Mouse (Mus musculus) forebrain, embryonic 11.5 days (tissue): ENCODE measurements at regions not wholly inside any gene's neighbourhood (a gene's known extent, or its start where the extent isn't known, plus 50 kb on each side); places are given as distances from the start of the nearest gene placed in this dataset.

ENCODE experiments used
- ATAC-seq: fragments of 200-750 bp; cut with Nextera tagmentation; replicated peaks from 2 replicates; pipeline ENCODE4 v1.8.0; 2017; ENCODE audit warnings: moderate TSS enrichment; ENCODE audit not compliant: low FRiP score
- DNase-seq: peaks from one replicate; pipeline ENCODE4 v3.0.0-alpha.2; 2017; ENCODE audit warnings: low spot score
- H3K27ac ChIP-seq: fragments of 300-500 bp; sonication (generic); 2 replicates; pipeline ENCODE4 v1.5.1; 2014; ENCODE audit warnings: low read depth, low read length
- H3K27me3 ChIP-seq: fragments of 300-500 bp; sonication (generic); 2 replicates; pipeline ENCODE4 v1.6.1; 2014; ENCODE audit warnings: mild to moderate bottlenecking, low read length, mixed read lengths; ENCODE audit not compliant: control insufficient read depth, insufficient read depth
- H3K36me3 ChIP-seq: fragments of 300-500 bp; sonication (generic); 2 replicates; pipeline ENCODE4 v1.6.1; 2014; ENCODE audit warnings: mild to moderate bottlenecking, low read length, moderate library complexity, mixed read lengths; ENCODE audit not compliant: control insufficient read depth, insufficient read depth
- H3K4me1 ChIP-seq: fragments of 300-500 bp; sonication (generic); replicated peaks from 2 replicates; pipeline ENCODE4 v1.6.1; 2014; ENCODE audit warnings: low read length, mixed read lengths; ENCODE audit not compliant: control insufficient read depth, insufficient read depth
- H3K4me2 ChIP-seq: fragments of 300-500 bp; sonication (generic); 2 replicates; pipeline ENCODE4 v1.6.1; 2014; ENCODE audit warnings: low read depth, mild to moderate bottlenecking, low read length, moderate library complexity, mixed read lengths; ENCODE audit not compliant: severe bottlenecking
- H3K4me3 ChIP-seq: fragments of 300-500 bp; sonication (generic); 2 replicates; pipeline ENCODE4 v1.5.1; 2014; ENCODE audit warnings: low read depth, low read length
- H3K9ac ChIP-seq: fragments of 300-500 bp; sonication (generic); 2 replicates; pipeline ENCODE4 v1.6.1; 2014; ENCODE audit warnings: low read length
- H3K9me3 ChIP-seq: fragments of 300-500 bp; sonication (generic); 2 replicates; pipeline ENCODE4 v1.6.1; 2016; ENCODE audit warnings: low read length, mixed read lengths; ENCODE audit not compliant: control insufficient read depth
- WGBS: fragments of 180-500 bp; shearing (Covaris S2); extraction: QIAGEN DNeasy Blood & Tissue Kit; methylation state at CpG from one replicate; pipeline ENCODE4 v1.1.7; 2014; 5-methylcytosine and 5-hydroxymethylcytosine counted together

DNA sequence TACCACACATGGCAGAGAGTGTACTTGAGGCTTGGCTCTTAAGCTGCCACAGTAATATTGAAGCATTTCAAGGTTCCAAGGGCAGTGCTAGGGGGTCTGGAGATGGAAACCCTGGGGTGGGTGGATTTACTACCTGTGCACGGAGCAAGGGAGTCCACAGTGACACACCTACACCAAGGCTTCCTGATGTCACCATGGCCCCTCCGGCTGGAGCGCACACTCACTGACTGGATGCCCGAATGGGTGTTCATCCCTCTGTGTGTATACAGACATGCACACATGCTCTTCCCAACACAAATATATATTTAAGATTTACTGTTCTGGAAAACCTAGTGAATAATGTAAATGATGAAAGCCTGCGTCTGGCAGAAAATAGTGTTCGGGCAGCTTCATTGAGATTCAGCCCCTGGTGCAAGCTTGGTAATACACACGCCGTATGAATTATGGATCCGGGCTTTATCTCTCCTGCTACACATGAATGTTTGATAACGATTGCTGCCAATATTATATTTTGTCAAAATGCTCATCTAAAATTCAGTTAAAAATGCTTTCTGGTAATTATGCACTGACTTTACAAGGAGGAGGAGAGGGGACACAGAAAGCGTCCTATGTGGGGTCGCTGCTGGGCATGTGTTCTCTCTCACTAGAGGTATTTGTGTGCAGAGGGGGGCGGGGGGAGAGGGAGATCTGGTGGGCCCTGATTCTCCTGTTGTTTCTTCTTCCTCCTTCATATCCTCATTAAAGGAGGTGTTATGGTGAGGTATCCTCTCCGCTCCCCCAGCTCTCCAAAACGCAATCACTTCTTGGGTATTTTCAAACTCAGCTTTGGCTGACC is 205.8 kb upstream of the Zmiz1 start:
- H3K4me2 ChIP-seq: no peak overlapping the region
- no peaks in the 10 kb centered on the region for H3K9me3 ChIP-seq
- 93% methylated on average over 15 of the region's 15 CpGs for WGBS
- H3K9ac ChIP-seq: no peak overlapping the region
- DNase-seq (no peak), ATAC-seq (no peak)
- H3K27ac ChIP-seq: no peak overlapping the region
- H3K27me3 ChIP-seq: no peaks in the 10 kb centered on the region
- no peaks in the 10 kb centered on the region for H3K4me1 ChIP-seq
- H3K36me3 ChIP-seq: no peaks in the 10 kb centered on the region
- no peak overlapping the region for H3K4me3 ChIP-seq

DNA sequence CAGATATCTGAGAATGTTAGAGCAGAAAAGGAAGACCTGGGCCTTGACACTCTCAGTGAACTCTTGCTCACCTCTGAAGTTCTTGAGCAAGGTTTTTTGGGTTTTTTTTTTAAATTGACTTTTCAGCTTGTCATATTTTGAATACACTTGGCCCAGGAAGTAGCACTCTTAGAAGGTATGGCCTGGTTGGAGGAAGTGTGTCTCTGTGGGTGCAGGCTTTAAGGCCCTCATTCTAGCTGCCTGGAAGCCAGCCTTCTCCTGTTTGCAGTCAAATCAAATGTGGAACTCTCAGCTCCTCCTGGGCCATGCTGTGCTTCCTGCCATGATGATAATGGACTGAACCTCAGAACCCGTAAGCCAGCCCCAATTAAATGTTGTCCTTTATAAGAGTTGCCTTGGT is 195.9 kb upstream of the Zmiz1 start:
- no peak for ATAC-seq
- no peak overlapping the region for H3K4me2 ChIP-seq
- H3K4me3 ChIP-seq: no peak overlapping the region
- H3K27ac ChIP-seq: no peak overlapping the region
- no peaks in the 10 kb centered on the region for H3K9me3 ChIP-seq
- H3K4me1 ChIP-seq: no peaks in the 10 kb centered on the region
- no peak overlapping the region for H3K9ac ChIP-seq
- DNase-seq: no peak
- no peaks in the 10 kb centered on the region for H3K27me3 ChIP-seq
- 94% methylated on average over 1 of the region's 1 CpGs for WGBS
- no peaks in the 10 kb centered on the region for H3K36me3 ChIP-seq

DNA sequence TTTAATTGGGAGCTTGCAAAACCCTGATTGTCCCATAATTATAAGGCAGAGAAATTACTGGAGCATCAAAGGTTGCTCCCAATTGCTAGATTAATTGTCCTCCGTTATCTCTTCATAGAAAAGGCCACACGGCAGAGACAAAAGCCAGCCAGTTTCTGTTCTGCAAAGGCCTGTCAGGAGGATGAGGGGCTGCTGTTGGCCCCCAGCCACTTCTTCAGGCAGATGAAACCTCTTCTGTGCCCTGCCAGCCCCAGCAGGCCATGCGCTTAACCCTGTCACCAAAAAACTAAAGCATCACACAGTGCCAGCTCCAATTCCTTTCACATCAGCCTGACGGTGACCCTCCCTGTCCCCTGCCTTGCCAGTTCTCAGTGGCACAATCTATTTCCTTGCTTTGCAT is 192.1 kb upstream of the Zmiz1 start:
- DNase-seq (no peak), ATAC-seq (no peak)
- Histone ChIP-seq H3K4me2 (no peak overlapping the region), H3K4me3 (no peak overlapping the region), H3K9ac (no peak overlapping the region), H3K9me3 (no peaks in the 10 kb centered on the region), H3K27ac (no peak overlapping the region), H3K36me3 (no peaks in the 10 kb centered on the region), H3K27me3 (no peaks in the 10 kb centered on the region), H3K4me1 (peaks cover 3% of the 10 kb centered on the region; the same call in 1 of the 2 replicates)
- whole genome bisulfite sequencing: 36% methylated on average over 4 of the region's 4 CpGs

DNA sequence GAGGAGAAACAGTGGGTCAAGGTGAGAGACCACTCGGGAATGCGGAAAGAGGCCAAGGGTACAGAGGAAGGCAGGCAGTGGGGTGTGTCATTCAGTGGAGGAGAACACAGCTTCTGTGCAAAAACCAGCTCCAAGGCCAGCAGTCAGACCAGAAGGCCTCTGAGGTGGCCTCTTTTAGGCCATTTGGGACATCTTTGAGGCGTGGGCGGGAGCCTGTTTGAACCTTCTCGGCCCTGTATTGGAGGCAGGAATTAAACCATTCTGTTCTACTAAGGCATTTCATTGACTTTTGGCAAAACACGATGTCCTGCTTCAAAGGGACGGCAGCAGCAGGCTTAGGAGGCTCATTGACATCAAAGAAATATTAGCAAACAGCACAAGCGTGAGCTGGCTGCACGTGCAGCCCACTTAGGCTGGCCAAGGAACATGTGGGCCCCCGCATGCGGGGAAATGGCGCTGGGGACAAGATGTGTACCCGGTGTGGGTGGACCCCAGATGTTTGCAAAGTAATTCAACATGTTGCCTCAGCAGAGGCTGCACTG is 190.8 kb upstream of the Zmiz1 start:
- Histone ChIP-seq H3K27ac (no peak overlapping the region), H3K9me3 (no peaks in the 10 kb centered on the region), H3K36me3 (no peaks in the 10 kb centered on the region), H3K4me3 (no peak overlapping the region), H3K4me1 (peaks cover 3% of the 10 kb centered on the region; the same call in 1 of the 2 replicates), H3K27me3 (no peaks in the 10 kb centered on the region), H3K4me2 (no peak overlapping the region), H3K9ac (no peak overlapping the region)
- 81% methylated on average over 13 of the region's 13 CpGs for WGBS
- no peak for DNase-seq
- no peak for ATAC-seq

DNA sequence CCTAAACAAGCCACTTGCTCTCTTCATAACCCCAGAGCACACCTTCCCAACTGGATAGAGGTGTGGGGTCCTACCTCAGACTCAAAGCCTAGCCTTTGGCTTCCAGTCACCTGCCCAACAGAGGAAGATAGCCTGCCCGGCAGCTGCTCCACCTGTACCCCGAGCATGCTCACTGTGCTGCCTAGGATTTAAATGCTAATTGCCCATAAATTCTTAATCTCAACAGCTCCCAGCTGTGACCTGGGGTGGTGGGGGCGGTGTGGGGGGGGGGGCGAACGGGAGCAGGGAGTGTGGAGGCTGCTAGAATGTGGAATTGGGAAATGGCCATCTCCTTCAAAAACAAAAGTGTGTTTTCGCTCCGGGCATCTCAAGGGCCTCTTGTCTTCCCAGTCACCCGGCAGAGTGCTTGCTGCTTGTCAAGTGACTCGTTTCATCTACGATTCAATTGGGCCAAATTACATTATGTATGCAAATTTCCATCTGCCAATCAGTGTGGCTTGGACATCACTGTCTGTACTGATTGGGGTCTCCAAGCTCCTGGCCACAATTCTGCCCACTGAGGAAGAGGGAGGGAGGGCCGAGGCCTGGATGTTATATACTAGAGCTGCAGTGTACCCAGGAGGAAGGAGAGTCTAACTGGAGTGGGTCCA is 188.6 kb upstream of the Zmiz1 start:
- H3K36me3 ChIP-seq: no peaks in the 10 kb centered on the region
- ATAC-seq (peak; percentile 71), DNase-seq (no peak)
- 37% methylated on average over 11 of the region's 11 CpGs for WGBS
- no peak overlapping the region for H3K4me2 ChIP-seq
- H3K4me3 ChIP-seq: no peak overlapping the region
- H3K27ac ChIP-seq: no peak overlapping the region
- no peaks in the 10 kb centered on the region for H3K9me3 ChIP-seq
- H3K9ac ChIP-seq: no peak overlapping the region
- peaks cover 3% of the 10 kb centered on the region; the same call in 1 of the 2 replicates for H3K4me1 ChIP-seq
- H3K27me3 ChIP-seq: no peaks in the 10 kb centered on the region

DNA sequence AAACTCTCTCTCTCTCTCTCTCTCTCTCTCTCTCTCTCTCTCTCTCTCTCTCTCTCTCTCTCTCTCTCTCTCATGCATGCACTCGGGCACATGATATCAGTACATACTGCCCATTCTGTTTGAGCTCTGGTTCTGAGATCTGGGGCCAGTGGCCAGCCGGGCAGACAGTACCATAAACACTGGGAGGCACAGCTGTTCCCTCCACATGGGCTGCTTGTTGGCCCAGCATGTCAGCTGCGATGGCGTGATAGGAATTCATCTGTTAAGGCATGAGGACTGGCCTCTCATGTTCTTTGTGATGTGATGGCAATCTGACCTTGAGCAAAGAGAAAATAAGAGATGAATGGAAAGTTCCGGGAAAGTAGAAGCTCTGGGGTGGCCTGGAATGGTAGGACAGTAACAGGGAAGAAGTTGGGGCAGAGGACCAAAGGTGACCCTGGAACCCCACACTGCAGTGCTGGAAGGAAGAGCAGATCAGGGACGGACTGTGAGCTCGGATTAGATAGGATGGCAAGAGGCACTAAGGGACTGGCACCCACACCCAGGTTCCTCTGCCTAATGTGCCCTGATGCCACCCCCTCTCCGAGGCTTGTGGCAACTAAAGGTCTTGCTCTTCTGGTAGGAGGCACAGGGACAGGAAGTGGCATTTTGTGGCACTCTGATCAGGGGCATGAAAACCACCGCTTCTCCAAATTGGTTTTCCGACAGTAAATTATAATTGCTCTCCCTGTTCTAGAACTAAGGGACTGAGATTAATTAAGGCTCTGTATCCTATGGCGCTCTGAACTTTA is 186.4 kb upstream of the Zmiz1 start:
- DNase-seq (no peak), ATAC-seq (no peak)
- Histone ChIP-seq H3K9me3 (no peaks in the 10 kb centered on the region), H3K4me3 (no peak overlapping the region), H3K9ac (no peak overlapping the region), H3K27me3 (peaks cover 2% of the 10 kb centered on the region; the same call in 1 of the 2 replicates), H3K4me2 (no peak overlapping the region), H3K36me3 (no peaks in the 10 kb centered on the region), H3K4me1 (peaks cover 3% of the 10 kb centered on the region; the same call in 1 of the 2 replicates), H3K27ac (no peak overlapping the region)
- 76% methylated on average over 11 of the region's 11 CpGs for WGBS

DNA sequence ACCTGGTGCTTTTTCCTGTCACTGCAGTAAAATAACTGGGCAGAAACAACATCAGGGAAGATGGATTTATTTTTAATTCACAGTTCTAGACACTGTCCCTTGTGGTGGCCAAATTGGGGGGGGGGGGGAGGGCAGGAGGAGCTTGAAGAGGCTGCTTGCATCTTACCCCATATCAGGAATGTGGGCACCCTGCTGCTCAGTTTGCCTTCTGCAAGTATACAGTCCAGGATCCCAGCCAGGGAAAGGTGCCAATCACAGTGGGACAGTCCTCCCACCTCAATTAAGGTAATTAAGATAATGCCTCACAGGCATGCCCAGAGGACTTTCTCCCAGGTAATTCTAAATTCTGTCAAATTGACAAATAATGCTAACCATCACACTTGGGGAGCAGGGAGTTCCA is 179.2 kb upstream of the Zmiz1 start:
- no peaks in the 10 kb centered on the region for H3K36me3 ChIP-seq
- H3K27ac ChIP-seq: no peak overlapping the region
- H3K9me3 ChIP-seq: no peaks in the 10 kb centered on the region
- H3K9ac ChIP-seq: no peak overlapping the region
- H3K27me3 ChIP-seq: peaks cover 2% of the 10 kb centered on the region; the same call in 1 of the 2 replicates
- 0 out of 2 replicates have a peak, but pooled peaks cover 3% of the 10 kb centered on the region for H3K4me1 ChIP-seq
- DNase-seq (no peak), ATAC-seq (no peak)
- H3K4me3 ChIP-seq: no peak overlapping the region
- no peak overlapping the region for H3K4me2 ChIP-seq

DNA sequence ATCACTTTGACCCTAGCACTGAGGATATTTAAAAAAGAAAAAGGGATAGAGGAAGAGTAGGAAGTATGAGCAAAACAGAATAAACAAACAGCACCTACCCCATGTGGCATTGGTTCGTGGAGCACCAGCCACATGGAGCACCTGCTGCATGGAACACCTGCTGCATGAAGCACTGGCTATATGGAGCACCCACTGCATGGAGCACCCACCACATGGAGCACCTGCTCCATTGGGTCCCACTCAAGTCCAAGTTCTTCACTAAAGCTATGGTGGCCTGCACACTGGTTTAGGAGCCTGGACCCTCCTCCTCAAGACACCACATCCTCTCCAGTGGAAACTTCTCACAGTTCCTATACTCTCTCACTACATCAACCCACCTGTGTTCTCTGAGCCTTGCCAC is 166.4 kb upstream of the Zmiz1 start:
- WGBS: 90% methylated on average over 1 of the region's 1 CpGs
- Histone ChIP-seq H3K9ac (no peak overlapping the region), H3K9me3 (no peaks in the 10 kb centered on the region), H3K27me3 (no peaks in the 10 kb centered on the region; the same call in 1 of the 2 replicates), H3K4me2 (no peak overlapping the region), H3K27ac (no peak overlapping the region), H3K36me3 (no peaks in the 10 kb centered on the region), H3K4me3 (no peak overlapping the region), H3K4me1 (0 out of 2 replicates have a peak, but pooled peaks cover 2% of the 10 kb centered on the region)
- ATAC-seq (no peak), DNase-seq (no peak)
